Mouse (Mus musculus) c-Kit-positive CD71-positive TER-119-positive erythroid progenitor cells, embryonic 14.5 days (primary cell): ENCODE data around the gene Wwtr1.
A peak's percentile ranks its signal among the peaks of the same experiment; 100 is the strongest.

Experiments used
- DNase-seq: peaks from one replicate; pipeline ENCODE4 v3.0.0-alpha.2; 2013; ENCODE audit warnings: low spot score

Wwtr1 gene

GRCm38 (mm10) chr3:57448445-57448844, 127.3 kb downstream of the Wwtr1 start:
- peak; percentile 44 for DNase-seq

DNA sequence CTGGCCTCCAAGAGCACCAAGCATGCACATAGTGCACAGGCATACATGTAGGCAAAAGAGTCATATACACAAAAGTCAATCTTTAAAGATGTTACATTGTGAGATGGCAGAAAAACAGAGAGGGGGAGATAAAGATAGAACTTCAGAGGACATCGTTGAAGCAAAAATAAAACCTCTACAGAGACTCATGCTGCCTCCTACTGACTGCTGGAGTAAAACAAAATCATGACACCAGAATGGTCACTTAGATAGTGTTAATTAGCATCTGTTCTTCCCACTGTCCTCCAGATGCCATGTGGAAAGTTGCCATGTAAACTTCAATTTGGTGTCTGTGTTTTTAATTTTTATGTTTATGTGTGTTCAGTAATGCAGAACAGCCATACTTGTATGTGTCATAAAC, 127.8 kb downstream of the Wwtr1 start:
- DNase-seq, result no peak

GRCm38 (mm10) chr3:57445706-57446105, 130.0 kb downstream of the Wwtr1 start:
- no peak for DNase-seq

- no peak for DNase-seq
These were observed 134.8 kb downstream of the Wwtr1 start for GRCm38 (mm10) chr3:57440956-57441355.

GRCm38 (mm10) chr3:57435364-57435763, 140.3 kb downstream of the Wwtr1 start:
- no peak for DNase-seq

DNA sequence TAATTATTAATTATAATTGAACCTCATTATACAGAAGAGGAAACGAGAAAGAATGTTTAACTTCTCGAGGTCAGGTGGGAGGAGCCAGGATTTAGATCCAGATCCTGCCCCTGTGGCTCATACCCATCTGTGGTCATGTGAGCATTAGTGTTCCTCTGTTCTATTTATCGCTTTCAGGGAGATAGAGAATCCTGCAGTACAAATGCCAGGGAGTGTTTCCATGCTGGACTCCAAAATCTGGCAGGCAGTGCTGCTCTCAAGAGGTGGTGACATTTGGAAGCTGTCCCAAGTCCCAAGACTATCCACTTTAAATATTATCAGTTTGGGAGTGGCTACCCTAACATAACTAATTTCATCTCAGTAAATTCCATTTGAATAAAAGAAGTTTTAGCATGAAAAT, 144.0 kb downstream of the Wwtr1 start:
- no peak for DNase-seq

DNA sequence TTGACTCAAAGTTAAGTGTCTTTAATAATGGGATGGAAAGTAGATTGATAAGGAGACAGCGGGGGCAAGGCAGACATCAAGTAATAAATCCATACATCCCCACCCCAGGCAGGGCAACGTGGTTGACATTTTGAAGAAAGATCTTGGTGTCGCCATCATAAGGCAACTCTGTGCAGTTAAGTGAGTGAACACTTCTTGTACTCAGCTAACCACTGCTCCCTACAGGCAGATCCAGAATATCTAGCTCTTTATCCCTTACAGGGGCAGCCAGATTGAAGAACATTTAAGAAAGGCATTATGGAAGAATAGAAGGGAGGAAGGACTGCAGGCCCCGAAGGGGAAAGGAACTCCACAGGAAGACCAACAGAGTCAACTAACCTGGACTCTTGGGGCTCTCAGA, 146.2 kb downstream of the Wwtr1 start:
- no peak for DNase-seq

DNA sequence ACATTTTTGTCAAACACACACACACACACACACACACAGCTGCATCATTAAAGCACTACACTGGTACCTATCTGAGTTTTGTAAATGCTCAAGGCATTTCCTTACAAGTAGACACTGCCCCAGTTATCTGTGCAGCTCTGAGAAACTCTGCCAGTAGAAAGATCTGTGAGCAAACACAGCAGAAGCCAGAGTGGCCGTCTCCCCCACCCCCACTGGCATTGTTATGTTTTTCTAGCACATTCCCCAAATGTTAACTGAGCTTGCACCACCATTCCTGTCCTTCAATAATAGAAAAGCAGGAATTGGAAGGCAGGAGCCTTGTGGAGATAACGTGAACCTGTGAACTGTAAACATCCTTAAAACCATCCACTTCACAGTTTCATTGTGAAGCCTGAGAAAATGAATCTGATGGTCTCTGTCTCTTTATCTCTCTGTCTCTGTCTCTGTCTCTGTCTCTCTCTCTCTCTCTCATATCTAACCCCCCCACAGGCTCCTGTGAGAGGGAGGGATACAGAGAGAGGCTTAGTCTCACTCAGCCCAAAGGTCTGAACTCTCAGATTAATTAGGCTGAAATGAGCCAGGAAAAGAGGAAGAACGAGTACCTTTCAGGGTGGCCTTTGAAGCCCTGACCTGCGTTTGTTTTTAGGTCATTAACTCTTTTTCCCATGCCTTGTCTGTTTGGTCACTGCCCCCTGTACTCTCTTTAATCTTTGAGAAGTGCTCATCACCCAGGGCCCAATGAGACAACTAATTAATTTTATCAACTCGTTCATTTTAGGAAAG, 146.8 kb downstream of the Wwtr1 start:
- DNase-seq, result no peak

- no peak for DNase-seq
These were observed 149.4 kb downstream of the Wwtr1 start for GRCm38 (mm10) chr3:57426351-57426750.

- no peak for DNase-seq
These were observed 150.5 kb downstream of the Wwtr1 start, which contains the start of gene Tm4sf4 for GRCm38 (mm10) chr3:57425089-57425730. Gene Tm4sf4, plus strand, starts transcription at chr3:57425314.

GRCm38 (mm10) chr3:57420660-57421059, 155.1 kb downstream of the Wwtr1 start:
- DNase-seq, result no peak

DNA sequence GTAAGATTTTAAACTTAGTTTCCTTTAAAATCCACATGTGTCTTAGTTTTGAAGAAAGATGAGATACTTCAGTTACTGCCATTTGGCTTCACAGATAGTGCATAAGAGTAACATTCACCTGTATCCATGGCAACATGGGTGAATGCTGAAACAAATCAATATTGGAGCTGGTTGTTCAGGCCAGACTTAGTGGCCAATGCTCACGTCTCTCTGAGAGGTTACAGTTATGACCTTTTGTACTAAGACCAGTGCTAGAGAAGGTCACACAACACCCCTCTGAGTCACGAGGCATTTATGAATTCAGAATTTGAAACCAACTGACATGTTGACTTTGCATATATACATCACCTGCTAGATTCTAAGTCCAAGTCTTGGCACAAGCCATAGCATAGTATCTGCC, 155.5 kb downstream of the Wwtr1 start:
- no peak for DNase-seq

DNA sequence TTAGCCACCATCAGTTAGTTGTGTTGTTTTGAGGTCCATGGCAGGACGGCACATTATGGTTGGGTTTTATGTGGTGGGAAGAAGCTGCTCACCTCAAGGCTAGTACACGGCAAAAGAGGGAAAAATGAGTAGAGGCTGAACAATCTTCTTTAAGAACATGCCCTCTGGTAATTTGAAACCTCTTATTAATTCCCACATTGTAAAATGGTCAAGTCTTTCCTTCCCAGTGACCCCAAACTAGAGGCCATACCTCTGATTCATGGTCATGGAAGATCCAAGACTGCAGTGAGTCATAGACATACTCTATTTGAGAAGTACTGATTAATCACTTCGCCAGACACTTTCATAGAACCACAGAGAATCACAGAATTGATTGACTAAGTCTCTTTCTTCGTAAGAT, 164.2 kb downstream of the Wwtr1 start:
- DNase-seq, result no peak
